Mouse (Mus musculus) heart, adult 2 months (tissue): ENCODE measurements at regions not wholly inside any gene's neighbourhood (a gene's known extent, or its start where the extent isn't known, plus 50 kb on each side); places are given as distances from the start of the nearest gene placed in this dataset.

Source experiments
- DNase-seq, 2 experiments: peaks; one replicate each; pipeline ENCODE4 v3.0.0; 2021
- H3K27ac ChIP-seq: fragments of 200-600 bp; 2 replicates; pipeline ENCODE4 v1.8.1; 2022
- H3K27me3 ChIP-seq: fragments of 200-500 bp; 2 replicates; pipeline ENCODE4 v1.6.1; 2012; ENCODE audit warnings: mild to moderate bottlenecking, low read length, inconsistent platforms, mixed read lengths; ENCODE audit not compliant: control insufficient read depth, insufficient read depth
- H3K36me3 ChIP-seq: fragments of 200-500 bp; 2 replicates; pipeline ENCODE4 v1.6.1; 2012; ENCODE audit warnings: low read length, inconsistent platforms; ENCODE audit not compliant: control insufficient read depth, insufficient read depth
- H3K4me1 ChIP-seq: fragments of 200-500 bp; 2 replicates; pipeline ENCODE4 v1.6.1; 2011; ENCODE audit warnings: low read length; ENCODE audit not compliant: control insufficient read depth, insufficient read depth
- H3K4me3 ChIP-seq: fragments of 200-600 bp; 2 replicates; pipeline ENCODE4 v1.8.1; 2022
- H3K79me2 ChIP-seq: fragments of 200-500 bp; replicated peaks from 2 replicates; pipeline ENCODE4 v1.6.1; 2012; ENCODE audit warnings: mild to moderate bottlenecking, inconsistent platforms, low read length, moderate library complexity, mixed read lengths; ENCODE audit not compliant: control insufficient read depth, insufficient read depth
- H3K9ac ChIP-seq: fragments of 200-500 bp; 2 replicates; pipeline ENCODE4 v1.6.1; 2012; ENCODE audit warnings: low read depth, mild to moderate bottlenecking, control low read depth, inconsistent platforms, low read length, mixed read lengths
- CTCF ChIP-seq: fragments of 200-600 bp; IDR thresholded peaks from 2 replicates; pipeline ENCODE4 v1.8.1; 2022; ENCODE audit warnings: antibody characterized with exemption, mild to moderate bottlenecking, moderate library complexity
- EP300 ChIP-seq: fragments of 200-500 bp; IDR thresholded peaks from 2 replicates; pipeline ENCODE4 v1.6.1; 2011; ENCODE audit warnings: low read depth, low read length, control low read depth; ENCODE audit not compliant: insufficient read depth
- POLR2A ChIP-seq: fragments of 200-500 bp; IDR thresholded peaks from 2 replicates; pipeline ENCODE4 v1.6.1; 2011; ENCODE audit warnings: mild to moderate bottlenecking, low read depth, low read length, control low read depth; ENCODE audit not compliant: insufficient read depth
- WGBS: fragments of 180-500 bp; shearing (Covaris S2); methylation state at CpG from one replicate; pipeline ENCODE4 v1.1.7; 2018; 5-methylcytosine and 5-hydroxymethylcytosine counted together
- intact Hi-C: fragments of 180-260 bp; cut with DNase I; formaldehyde crosslinking; loops from one replicate; pipeline ENCODE4 v1.15.1; 2025

DNA sequence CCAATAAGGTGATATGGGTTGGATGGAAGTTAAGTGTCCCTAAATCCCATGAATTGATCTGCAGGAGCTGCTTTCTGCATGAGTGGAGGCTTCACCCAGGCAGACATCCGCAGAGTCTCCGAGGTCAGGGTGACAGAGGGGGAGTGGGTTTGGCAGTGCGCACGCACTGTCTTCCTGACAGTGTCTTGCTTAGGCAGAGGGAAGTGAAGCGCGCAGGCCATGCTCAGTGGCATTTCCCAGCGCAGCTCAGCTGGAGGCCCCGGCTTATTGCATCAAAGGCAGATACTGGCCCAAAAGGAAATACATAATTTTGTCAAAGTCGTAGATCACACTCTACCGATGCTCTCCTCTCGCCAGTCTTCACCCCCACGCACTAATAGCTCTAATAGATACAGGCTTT is 252.7 kb upstream of the Dnajc24 start:
- H3K27me3 ChIP-seq: no peaks in the 10 kb centered on the region
- WGBS: 73% methylated on average over 12 of the region's 12 CpGs
- DNase-seq: no peak
- no peaks in the 10 kb centered on the region for H3K36me3 ChIP-seq
- H3K27ac ChIP-seq: no peak overlapping the region
- intact Hi-C loops: no loop called here
- TF ChIP-seq POLR2A: no peak
- no peak for TF ChIP-seq EP300
- TF ChIP-seq CTCF: no peak
- H3K9ac ChIP-seq: no peak overlapping the region
- H3K79me2 ChIP-seq: no peaks in the 10 kb centered on the region
- no peak overlapping the region for H3K4me3 ChIP-seq
- H3K4me1 ChIP-seq: no peaks in the 10 kb centered on the region

DNA sequence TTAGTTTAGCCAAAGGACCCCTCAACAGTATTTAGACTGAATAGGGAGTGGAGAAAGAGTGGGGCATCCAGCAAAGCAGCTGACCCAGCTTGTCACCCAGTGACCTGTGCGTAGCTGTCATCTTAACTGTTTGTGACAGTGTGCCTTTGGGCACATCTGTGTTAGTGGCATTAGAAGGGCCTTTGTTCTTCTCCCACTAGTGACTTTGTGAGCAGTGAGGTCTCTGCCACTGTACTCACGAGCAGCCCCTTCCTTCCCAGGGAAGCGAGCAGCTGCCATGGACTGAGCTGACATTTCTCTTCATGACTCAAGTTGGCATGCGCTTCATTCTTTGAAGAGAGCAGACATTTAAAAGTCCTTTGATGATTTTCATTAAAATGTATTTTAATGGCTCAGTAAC is 231.0 kb upstream of the Dnajc24 start:
- no peak overlapping the region for H3K4me3 ChIP-seq
- 77% methylated on average over 4 of the region's 4 CpGs for WGBS
- no peak for TF ChIP-seq EP300
- no peak for TF ChIP-seq CTCF
- TF ChIP-seq POLR2A: no peak
- no peaks in the 10 kb centered on the region for H3K27me3 ChIP-seq
- H3K4me1 ChIP-seq: no peaks in the 10 kb centered on the region
- H3K79me2 ChIP-seq: no peaks in the 10 kb centered on the region
- no peak overlapping the region for H3K9ac ChIP-seq
- intact Hi-C loops: no loop called here
- DNase-seq: no peak
- no peaks in the 10 kb centered on the region for H3K36me3 ChIP-seq
- H3K27ac ChIP-seq: no peak overlapping the region

DNA sequence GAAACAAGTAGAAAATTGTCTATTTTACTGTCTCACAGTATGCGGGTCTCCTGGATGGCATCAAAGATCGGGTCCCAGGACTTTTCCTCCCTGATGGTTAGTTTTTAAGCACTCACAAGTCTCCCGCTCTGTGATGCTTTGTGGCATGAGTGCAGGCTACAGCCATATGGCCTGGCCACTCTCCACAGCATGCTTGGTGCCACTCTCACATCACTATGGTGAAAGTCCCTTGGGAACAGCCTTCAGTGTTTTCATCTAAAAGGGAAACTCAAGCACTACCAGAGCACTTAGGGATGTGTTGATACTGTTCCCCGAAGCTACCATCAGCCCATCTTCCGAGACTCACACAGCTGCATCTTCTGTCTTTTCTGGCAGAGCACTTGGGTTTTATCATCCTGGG is 227.8 kb upstream of the Dnajc24 start:
- no peak for DNase-seq
- Histone ChIP-seq H3K36me3 (no peaks in the 10 kb centered on the region), H3K9ac (no peak overlapping the region), H3K79me2 (no peaks in the 10 kb centered on the region), H3K4me1 (no peaks in the 10 kb centered on the region), H3K27me3 (no peaks in the 10 kb centered on the region), H3K4me3 (no peak overlapping the region), H3K27ac (no peak overlapping the region)
- TF ChIP-seq EP300: no peak
- no peak for TF ChIP-seq CTCF
- no peak for TF ChIP-seq POLR2A
- intact Hi-C loops: no loop called here
- 81% methylated on average over 5 of the region's 5 CpGs for WGBS

DNA sequence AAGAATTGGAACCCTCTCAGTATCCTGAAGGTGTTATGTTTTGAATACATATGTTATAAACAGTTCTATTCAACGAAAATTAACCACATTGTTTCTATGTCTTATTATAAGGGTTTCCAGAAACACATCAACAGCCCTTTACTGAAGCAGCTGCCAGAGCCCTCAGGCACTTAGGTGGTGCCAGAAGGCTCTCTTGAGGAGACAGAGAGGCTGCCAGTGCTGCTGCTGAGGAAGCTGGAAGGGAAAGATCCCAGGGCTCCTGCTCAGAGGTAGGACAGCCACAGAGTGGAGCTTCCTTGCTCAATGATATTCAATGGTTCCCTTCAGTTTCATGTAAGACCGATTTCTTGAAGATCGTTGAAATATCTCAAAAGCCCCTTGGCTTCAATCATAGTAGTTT is 226.7 kb upstream of the Dnajc24 start:
- no peak for DNase-seq
- Histone ChIP-seq H3K4me3 (no peak overlapping the region), H3K79me2 (no peaks in the 10 kb centered on the region), H3K27ac (no peak overlapping the region), H3K9ac (no peak overlapping the region), H3K27me3 (no peaks in the 10 kb centered on the region), H3K36me3 (no peaks in the 10 kb centered on the region), H3K4me1 (no peaks in the 10 kb centered on the region)
- TF ChIP-seq EP300 (no peak), CTCF (no peak), POLR2A (no peak)
- intact Hi-C loops: no loop called here
- WGBS: 71% methylated on average over 3 of the region's 3 CpGs

DNA sequence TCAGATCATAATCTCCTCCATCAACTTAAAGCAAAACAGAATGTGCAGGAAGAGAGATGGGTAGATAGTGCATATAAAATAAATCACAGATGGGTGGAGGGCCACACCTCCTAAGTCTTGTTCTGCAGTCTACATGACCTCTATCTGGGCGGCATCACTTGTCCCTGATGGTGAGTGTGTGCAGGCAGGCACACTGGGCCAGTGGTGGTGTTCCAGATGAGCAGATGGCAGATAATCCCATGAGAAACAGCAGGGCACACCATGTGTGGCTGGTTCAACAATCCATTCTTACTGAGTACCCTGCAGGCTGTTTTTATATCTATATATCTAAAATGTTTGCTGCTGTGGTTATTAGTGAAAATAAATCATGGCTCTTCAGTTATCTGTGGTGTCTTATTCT is 224.9 kb upstream of the Dnajc24 start:
- intact Hi-C loops: no loop called here

DNA sequence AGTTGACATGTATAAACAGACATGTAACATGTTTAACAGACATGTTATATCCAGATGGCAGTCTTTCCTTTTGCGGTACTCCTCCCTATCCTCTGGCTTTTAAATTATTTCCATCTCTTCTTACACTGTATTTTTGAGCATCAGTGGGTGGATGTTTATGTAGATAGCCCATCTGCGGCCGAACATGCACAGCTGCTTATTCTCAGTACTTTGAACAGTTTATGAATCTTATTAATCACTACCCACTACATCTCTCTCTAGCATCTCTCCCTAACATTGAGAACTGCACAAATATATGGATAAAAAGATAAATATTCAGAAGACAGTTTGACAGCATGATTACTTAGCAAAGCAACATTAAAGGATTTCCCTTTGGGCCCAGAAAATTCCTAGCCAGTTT is 212.8 kb upstream of the Dnajc24 start:
- Histone ChIP-seq H3K27me3 (no peaks in the 10 kb centered on the region), H3K27ac (no peak overlapping the region), H3K36me3 (no peaks in the 10 kb centered on the region), H3K4me1 (no peaks in the 10 kb centered on the region), H3K9ac (no peak overlapping the region), H3K4me3 (no peak overlapping the region), H3K79me2 (no peaks in the 10 kb centered on the region)
- DNase-seq: no peak
- no peak for TF ChIP-seq POLR2A
- no peak for TF ChIP-seq CTCF
- no peak for TF ChIP-seq EP300
- intact Hi-C loops: no loop called here
- 89% methylated on average over 3 of the region's 3 CpGs for WGBS

More for the DNA sequence above, 224.9 kb upstream of the Dnajc24 start:
- TF ChIP-seq POLR2A (no peak), CTCF (no peak), EP300 (no peak)
- Histone ChIP-seq H3K4me3 (no peak overlapping the region), H3K9ac (no peak overlapping the region), H3K79me2 (no peaks in the 10 kb centered on the region), H3K27ac (no peak overlapping the region), H3K4me1 (no peaks in the 10 kb centered on the region), H3K36me3 (no peaks in the 10 kb centered on the region), H3K27me3 (no peaks in the 10 kb centered on the region)
- 48% methylated on average over 1 of the region's 1 CpGs for WGBS
- DNase-seq: no peak

DNA sequence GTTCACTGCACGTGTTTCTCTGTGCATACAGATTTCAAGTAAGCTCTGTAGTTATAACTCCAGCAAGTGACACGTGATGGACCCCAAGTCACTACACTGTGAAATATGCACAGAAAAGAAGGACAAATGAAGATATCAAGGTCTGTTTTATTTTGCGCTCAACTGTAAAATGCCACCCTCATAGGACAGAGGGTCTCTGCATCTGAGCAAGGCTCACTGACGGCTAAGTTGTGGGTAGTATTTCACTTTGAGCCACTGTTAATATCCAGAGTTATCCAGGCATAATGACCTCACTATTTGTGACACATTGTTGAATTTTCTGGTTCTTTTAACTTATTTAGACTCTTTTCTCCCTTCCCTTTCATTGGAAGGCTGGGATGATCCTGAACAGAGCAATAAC is 210.4 kb upstream of the Dnajc24 start:
- Histone ChIP-seq H3K9ac (no peak overlapping the region), H3K36me3 (no peaks in the 10 kb centered on the region), H3K4me1 (no peaks in the 10 kb centered on the region), H3K27ac (no peak overlapping the region), H3K4me3 (no peak overlapping the region), H3K27me3 (no peaks in the 10 kb centered on the region), H3K79me2 (no peaks in the 10 kb centered on the region)
- WGBS: 72% methylated on average over 4 of the region's 4 CpGs
- DNase-seq: no peak
- intact Hi-C loops: no loop called here
- TF ChIP-seq EP300: no peak
- no peak for TF ChIP-seq POLR2A
- TF ChIP-seq CTCF: no peak
